Mouse (Mus musculus) cerebellum, adult 2 months (tissue): ENCODE results near the gene Jazf1.

Experiments used
- CTCF ChIP-seq: fragments of 200-500 bp; IDR thresholded peaks from 2 replicates; pipeline ENCODE4 v1.5.1; 2011; ENCODE audit warnings: low read depth, mild to moderate bottlenecking, control low read depth, low read length, moderate library complexity, borderline replicate concordance; ENCODE audit not compliant: insufficient read depth
- POLR2A ChIP-seq: fragments of 200-500 bp; IDR thresholded peaks from 2 replicates; pipeline ENCODE4 v1.6.1; 2011; ENCODE audit warnings: low read length, control low read depth, borderline replicate concordance; ENCODE audit not compliant: insufficient read depth

DNA sequence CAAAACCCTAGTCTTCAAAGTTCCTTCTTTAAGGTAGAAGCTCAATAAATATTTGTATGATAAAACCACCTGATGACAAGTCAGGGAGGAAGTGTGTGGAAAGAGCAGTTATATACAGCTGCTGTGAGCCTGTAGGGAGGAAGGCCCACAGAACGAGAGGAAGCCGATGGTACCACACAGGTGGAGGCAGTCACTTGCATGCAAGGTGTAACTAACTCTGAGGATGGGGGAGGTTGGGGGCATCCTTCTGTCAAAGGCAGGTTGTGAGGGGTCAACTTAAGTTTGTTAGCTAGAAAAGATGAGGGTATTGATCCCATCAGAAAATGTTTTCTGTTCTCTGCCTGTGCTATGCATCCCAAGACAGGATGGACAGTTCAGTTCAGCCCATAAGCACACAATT lies 200.1 kb downstream of the Jazf1 start:
- TF ChIP-seq CTCF (no peak), POLR2A (no peak)
